Mouse (Mus musculus) kidney, postnatal 25 days (tissue): ENCODE data around the gene Qtrt2.

Experiments used
- DNase-seq, 2 experiments: peaks; one replicate each; pipeline ENCODE4 v3.0.0; 2021; ENCODE audit warnings: mixed read lengths in 2 of 2

The Qtrt2 gene

GRCm38 (mm10) chr16:43926341-43926859 lies at the start of gene Qtrt2:
TSS of gene Qtrt2 (minus strand) at chr16:43926809.
- no peak for DNase-seq

- no peak for DNase-seq
Measured at GRCm38 (mm10) chr16:43973606-43974220, 47.1 kb upstream of the Qtrt2 start.

- no peak for DNase-seq
Measured at GRCm38 (mm10) chr16:43973147-43973546, 46.5 kb upstream of the Qtrt2 start.

- no peak for DNase-seq
Measured at GRCm38 (mm10) chr16:43972391-43972790, 45.8 kb upstream of the Qtrt2 start.

- DNase-seq, result no peak
Measured at GRCm38 (mm10) chr16:43971741-43972140, 45.1 kb upstream of the Qtrt2 start.

GRCm38 (mm10) chr16:43971189-43971588 lies 44.6 kb upstream of the Qtrt2 start:
- DNase-seq, result no peak

GRCm38 (mm10) chr16:43970426-43970825 lies 43.8 kb upstream of the Qtrt2 start:
- DNase-seq, result no peak

GRCm38 (mm10) chr16:43965781-43966389 lies 39.3 kb upstream of the Qtrt2 start:
- no peak for DNase-seq

GRCm38 (mm10) chr16:43963780-43964179 lies 37.2 kb upstream of the Qtrt2 start:
- DNase-seq, result peak in 1 of 2 experiments; percentile 26

GRCm38 (mm10) chr16:43963291-43963690 lies 36.7 kb upstream of the Qtrt2 start:
- peak in 1 of 2 experiments; percentile 14 for DNase-seq

- DNase-seq, result no peak
Measured at GRCm38 (mm10) chr16:43958038-43958437, 31.4 kb upstream of the Qtrt2 start.

- DNase-seq, result no peak
Measured at GRCm38 (mm10) chr16:43954913-43955312, 28.3 kb upstream of the Qtrt2 start.

GRCm38 (mm10) chr16:43951591-43951990 lies 25.0 kb upstream of the Qtrt2 start:
- no peak for DNase-seq

GRCm38 (mm10) chr16:43945869-43946268 lies 19.3 kb upstream of the Qtrt2 start:
- no peak for DNase-seq

GRCm38 (mm10) chr16:43945351-43945750 lies 18.7 kb upstream of the Qtrt2 start:
- DNase-seq, result no peak

GRCm38 (mm10) chr16:43940846-43941245 lies 14.2 kb upstream of the Qtrt2 start:
- DNase-seq, result no peak

- no peak for DNase-seq
Measured at GRCm38 (mm10) chr16:43935892-43936291, 9.3 kb upstream of the Qtrt2 start.

GRCm38 (mm10) chr16:43935367-43935766 lies 8.8 kb upstream of the Qtrt2 start:
- peak in 1 of 2 experiments; percentile 36 for DNase-seq

- DNase-seq, result no peak
Measured at GRCm38 (mm10) chr16:43934856-43935255, 8.2 kb upstream of the Qtrt2 start.

GRCm38 (mm10) chr16:43933041-43933440 lies 6.4 kb upstream of the Qtrt2 start:
- no peak for DNase-seq

GRCm38 (mm10) chr16:43932319-43932718 lies 5.7 kb upstream of the Qtrt2 start:
- no peak for DNase-seq

GRCm38 (mm10) chr16:43931502-43931901 lies 4.9 kb upstream of the Qtrt2 start:
- no peak for DNase-seq

GRCm38 (mm10) chr16:43930577-43930976 lies 4.0 kb upstream of the Qtrt2 start:
- no peak for DNase-seq

- no peak for DNase-seq
Measured at GRCm38 (mm10) chr16:43925846-43926245, 763 bp downstream of the Qtrt2 start.
